Mouse (Mus musculus) kidney, adult 18-20 months (tissue): Measurements from ENCODE around the gene Ankfn1.

ENCODE experiments used
- DNase-seq: peaks from one replicate; pipeline ENCODE4 v3.0.0; 2021

Gene Ankfn1

DNA sequence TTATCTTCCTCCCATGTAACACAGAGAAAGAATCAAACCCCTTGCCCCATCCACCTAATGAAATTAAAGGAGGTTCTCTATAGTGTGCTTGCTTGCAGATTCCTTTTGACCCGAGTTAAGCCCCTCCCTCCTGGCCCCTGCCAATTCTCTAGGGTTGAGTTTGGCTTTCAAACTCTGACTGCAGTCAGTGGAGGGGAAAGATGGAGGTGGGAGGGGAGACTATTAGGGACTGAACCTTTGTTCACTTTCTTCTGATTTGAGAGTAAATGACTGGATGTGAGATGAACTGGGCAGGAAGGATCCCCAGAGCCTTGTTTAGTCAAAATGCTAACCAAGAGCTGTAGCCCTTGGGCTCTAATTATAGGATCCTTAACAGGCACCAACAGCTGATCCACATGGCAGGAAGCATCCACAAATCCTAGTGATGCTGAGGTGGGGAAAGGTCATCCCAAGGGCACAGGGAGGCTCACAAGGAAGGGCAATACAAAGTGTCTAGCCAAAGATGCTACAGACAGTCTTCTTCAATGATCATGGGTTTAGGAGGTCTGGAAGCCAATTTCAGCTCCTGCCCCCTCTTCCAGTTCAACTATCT, 103.4 kb downstream of the Ankfn1 start:
- no peak for DNase-seq

DNA sequence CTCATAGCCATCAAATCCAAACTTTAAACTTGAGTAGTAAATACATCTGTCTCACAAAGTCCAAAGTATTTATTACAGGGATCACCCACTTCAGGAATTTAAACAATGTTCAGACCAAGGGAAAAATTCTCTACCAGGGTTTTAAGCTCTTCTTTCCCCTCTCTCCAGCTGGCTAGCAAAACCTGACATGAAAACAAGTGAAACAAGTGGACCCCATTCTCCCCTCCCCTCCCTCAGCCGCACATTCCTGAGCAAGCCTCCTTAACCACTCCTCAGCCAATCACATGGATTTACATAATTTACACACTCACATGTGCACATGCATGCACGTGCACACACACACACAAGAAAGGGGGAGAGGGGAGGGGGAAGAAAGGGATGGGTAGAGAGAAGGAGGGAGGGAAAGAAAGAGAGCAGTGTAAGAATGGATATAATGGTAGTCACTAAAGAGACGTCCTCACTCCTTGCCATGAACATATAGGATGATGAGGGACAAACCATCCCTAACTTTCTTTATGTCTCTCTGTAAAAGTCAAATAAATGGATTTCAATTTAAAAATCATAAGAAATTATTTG, 104.9 kb downstream of the Ankfn1 start:
- DNase-seq = no peak

DNA sequence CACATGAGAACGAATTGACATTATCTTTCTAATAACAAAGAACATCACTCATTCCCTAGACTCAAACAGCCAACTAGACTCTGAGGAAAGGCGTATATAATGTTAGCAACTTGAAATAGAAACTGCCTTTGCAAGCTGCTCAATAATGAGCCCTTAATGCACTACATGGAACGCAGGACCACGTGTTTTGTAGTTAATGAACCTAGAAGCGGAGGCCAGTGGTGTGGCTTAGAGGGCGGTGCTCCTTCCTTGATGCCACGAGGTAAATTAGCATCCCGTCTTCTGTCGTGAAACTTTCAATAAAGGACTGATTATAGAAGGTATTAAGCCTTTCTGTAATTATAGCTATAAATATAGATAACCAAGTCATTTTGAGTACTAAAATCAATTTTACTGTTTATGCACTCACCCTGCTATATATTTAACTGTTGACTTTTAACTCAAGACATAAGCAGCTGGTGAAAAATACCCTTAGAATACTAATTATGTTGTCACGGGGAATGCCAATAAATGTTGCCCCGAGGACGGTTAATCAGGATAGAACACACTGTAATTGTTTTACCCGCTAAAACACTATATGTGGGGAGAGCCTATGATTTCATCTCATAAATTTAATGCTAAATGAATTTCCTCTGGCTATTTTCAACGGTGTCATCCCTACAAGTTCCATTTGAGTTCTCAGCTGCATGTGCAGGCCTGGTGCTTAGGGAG, 112.1 kb downstream of the Ankfn1 start:
- DNase-seq = no peak

- DNase-seq = no peak
These were observed 118.4 kb downstream of the Ankfn1 start for GRCm38 (mm10) chr11:89659048-89659447.

DNA sequence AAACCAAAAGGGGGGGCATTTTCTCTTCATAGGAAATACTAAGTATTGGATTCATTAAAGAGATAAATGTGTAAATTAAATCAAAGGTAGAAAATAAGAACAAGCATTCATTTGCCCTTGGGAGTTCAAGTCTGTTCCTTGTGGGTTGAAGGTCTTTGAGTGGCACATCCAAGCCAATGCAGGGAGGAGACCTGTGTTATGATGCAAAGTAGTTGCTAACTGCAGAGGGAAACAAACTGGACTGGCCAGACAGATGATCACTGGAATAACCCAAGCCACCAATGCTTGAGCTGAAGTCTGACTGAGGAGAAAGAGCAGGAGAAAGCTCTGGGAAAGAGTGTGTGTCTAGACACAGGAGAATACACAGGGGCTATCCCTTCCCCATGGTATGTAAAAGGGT, 120.9 kb downstream of the Ankfn1 start:
- DNase-seq = no peak

DNA sequence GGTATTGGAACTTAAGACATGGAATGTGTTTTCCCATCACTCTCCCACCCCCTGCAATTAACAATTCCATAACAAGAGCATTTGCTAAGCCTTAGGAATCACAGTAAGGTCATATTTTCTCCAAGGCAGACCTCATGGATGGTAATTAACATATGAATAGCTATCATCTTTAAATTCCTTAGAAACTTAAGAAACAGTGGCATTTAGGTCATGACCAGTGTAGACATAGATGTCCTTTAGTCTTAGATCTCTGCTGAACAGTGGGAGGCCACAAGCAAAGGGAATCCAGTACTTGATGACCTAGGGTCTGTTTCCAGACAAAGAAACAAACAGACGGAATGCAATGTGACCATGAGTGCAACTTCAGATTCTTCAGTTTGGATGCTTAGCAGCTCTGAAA, 141.7 kb downstream of the Ankfn1 start:
- no peak for DNase-seq

- DNase-seq = no peak
These were observed 146.1 kb downstream of the Ankfn1 start for GRCm38 (mm10) chr11:89631315-89631714.

GRCm38 (mm10) chr11:89628562-89628961, 148.9 kb downstream of the Ankfn1 start:
- DNase-seq = no peak

GRCm38 (mm10) chr11:89627232-89627631, 150.2 kb downstream of the Ankfn1 start:
- DNase-seq = no peak

DNA sequence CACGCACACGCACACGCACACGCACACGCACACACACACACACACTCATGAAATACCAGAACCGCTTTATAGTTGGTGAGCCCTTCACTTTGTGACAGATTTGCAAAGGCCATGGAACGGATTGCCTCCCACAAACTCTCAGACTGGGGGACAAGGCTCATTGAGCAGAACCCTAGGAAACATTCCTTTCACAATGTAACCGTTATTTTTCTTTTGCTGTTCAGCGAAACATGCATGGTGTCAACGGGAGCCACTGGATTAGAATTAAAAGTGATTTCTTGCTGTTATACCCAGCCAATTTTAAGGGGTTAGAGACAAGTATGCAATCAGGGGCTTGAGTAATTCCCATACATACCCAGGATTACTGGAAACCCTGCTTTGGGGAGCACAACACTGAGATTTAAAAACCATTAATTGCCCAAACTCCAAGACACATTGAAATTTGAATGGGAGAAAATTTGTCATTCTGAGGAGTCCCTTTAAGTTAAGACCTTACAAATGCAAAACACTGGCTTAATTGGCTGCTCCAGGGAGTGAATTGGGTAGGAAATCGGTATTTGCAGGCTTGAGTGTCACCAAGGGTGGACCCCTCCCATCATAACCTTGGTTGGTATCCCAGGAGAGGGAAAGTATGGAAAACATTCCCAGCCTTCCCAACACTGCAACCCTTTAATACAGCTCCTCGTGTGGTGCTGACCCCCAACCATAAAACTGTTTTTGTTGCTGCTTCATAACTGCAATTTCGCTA, 153.6 kb downstream of the Ankfn1 start:
- no peak for DNase-seq

- DNase-seq = no peak
These were observed 157.5 kb downstream of the Ankfn1 start for GRCm38 (mm10) chr11:89619955-89620354.

GRCm38 (mm10) chr11:89615806-89616205, 161.6 kb downstream of the Ankfn1 start:
- no peak for DNase-seq

GRCm38 (mm10) chr11:89611596-89611995, 165.9 kb downstream of the Ankfn1 start:
- DNase-seq = no peak

DNA sequence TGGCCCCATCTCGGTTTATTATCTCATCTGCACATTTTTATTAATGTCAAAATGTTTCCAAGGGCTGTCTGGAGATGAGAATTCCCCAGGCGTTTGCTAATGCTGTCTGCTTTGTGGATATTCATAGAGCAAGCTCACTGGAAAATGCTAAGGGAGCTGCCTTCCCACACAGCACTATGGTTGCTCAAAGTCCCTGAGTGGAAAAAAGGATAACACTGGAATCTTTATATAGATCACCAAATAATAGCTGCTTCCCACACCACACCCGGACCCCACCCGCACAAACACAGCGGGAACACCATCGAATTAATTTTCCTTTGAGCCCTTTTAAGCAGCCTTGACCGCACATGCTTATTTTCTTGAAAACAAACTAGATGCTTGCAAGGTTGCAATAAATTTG, 169.4 kb downstream of the Ankfn1 start:
- DNase-seq = no peak

DNA sequence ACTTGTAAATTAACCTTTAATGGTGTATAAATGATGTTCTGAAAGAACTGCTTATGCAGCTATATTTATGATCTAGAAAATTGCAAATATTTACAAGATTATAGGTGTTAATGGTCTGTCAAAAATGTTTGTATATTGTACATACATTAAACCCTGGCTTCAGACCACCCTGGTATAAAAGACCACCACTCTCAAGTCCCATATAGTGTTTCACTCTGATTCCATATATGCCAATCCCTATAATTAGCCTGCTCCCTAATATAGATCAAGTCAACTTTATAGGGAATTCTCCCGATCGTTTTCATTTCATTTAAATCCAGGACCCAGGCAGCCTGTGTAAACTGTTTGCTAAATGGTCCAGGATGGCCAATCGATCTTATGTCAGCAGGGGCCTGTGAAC, 170.2 kb downstream of the Ankfn1 start:
- DNase-seq = no peak

DNA sequence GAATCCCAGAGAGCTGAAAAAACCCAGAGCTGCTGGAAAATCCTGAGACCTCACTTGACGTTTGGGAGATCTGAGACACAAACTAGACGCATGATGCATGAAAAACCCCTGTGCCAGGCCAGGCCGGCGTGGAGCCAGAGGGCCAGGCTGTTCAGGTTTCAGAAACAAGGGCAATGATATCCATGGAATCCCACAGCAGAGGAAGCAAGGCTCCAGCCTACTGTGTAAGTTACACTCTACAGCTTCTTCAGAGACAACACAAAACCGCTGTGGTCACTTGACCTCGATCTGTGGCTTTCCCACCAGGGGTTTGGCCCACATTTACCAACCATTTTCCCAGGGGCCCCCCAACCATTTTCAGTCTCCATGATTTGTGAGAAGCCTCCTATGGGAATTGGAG, 171.1 kb downstream of the Ankfn1 start:
- DNase-seq = no peak

DNA sequence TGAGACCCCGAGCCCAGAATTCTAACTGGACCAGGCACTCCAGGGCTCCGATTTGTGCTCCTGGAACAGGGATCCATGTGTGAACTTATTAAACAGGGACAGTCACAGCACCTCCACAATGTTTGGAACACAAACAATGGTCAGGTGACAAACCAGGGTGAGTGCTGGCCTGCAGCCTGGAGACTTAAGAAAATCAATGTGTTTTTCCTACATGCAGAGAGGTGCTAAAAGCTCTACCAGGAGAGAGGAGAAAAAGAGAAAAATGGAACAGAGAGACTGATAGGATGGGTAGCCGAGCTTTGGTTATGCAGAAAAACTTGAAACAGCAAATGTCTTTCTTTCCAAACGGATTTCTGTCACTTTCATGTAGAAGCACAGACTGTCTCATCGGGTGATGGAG, 174.5 kb downstream of the Ankfn1 start:
- no peak for DNase-seq

- no peak for DNase-seq
These were observed 176.4 kb downstream of the Ankfn1 start for GRCm38 (mm10) chr11:89600921-89601515.

GRCm38 (mm10) chr11:89590273-89590874, 187.1 kb downstream of the Ankfn1 start:
- no peak for DNase-seq

DNA sequence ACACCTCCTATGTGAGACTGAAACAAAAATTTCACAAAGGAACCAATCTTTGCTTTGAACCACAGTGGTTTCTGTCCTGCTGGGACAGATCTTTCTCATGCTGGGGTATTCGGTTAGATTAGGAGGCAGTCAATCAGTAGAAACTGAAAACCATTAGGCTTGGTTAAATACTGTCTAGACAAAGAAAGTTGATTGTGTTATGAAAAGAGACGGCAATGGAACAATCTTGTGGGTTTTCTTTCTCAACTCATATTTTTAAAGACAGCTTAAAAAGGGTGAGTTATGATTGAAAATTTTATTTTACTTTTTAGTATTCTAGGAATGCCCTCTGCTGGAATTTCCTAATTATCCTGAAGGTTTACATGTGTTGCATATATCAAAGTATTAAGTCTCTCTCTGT, 191.1 kb downstream of the Ankfn1 start:
- no peak for DNase-seq

GRCm38 (mm10) chr11:89579826-89580225, 197.6 kb downstream of the Ankfn1 start:
- DNase-seq = no peak

DNA sequence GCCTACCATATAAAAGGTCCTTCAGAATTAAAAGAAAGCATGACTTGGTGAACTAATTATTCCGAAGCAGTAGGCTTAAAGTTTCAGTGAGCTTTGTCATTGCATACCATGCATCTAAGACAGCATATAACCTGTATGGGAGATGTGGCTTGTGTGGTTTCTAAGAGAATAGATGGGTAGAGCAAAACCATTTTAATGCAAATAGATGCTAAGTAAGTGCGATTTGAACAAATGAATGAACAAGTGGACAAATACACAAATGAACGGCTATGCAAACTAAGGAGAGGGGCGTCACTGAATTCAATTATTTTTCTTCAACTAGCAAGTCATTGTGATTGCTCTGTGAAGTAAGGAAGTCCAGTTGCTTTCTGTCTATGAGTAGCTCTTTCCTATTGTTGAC, 198.3 kb downstream of the Ankfn1 start:
- no peak for DNase-seq

GRCm38 (mm10) chr11:89574269-89574838, 203.1 kb downstream of the Ankfn1 start:
- no peak for DNase-seq
